Mouse (Mus musculus) colon, adult 2 months (tissue): Measurements from ENCODE around the gene 1600012H06Rik. TPM values are rescaled to one million over a fixed set of nuclear protein-coding genes. Genes with fewer than 3 reads are reported as not detected.

Experiments used
- polyA plus RNA-seq: library from polyadenylated mRNA; depleted of rRNA; stranded (reverse); fragments of >200 nt; gene quantifications from 2 replicates; pipeline ENCODE4 v1.2.3, GENCODE M21; 2012; rRNA removed

The 1600012H06Rik gene
- polyA plus RNA-seq = 18.4 and 21.3 TPM in 2 replicates

GRCm38 (mm10) chr17:14943009-14943728 is at the start of gene 1600012H06Rik, which contains the start of gene Wdr27:
Gene 1600012H06Rik, plus strand, starts transcription at chr17:14943184.
Gene Wdr27, minus strand, starts transcription at chr17:14943158.

DNA sequence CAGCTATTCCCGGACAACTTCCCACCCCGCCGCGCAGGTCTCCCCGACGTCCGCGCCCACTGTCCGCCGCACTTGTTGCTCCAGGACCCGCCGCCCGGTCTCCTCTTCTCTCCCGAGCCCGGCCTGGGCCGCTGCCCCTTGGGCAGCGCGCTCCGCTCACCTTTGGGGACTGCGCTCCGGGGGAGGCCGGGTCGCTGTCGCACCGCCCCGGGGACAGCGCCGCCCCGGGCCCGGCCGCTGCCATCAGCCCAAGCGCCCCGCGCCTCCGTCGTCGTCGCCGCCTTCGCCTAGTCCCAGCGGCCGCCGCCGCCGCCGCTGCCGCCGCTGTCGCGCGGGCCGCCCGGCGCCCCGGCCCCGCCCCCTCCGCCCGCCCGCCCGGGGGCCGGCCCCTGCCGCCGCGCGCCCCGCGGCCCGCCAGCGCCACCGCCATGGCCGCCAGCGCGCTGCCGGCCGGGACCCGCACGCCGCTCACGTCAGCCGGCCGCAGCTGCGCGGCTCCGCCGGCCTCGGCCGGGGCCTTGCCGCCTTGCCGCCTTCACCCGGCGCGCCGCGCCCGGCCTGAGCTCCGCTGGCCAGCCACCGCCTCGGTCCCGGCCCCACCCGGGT is 18.1 kb downstream of the 1600012H06Rik start, which contains the start of gene Phf10:
Phf10 (minus strand) TSS at position 323 of the 606 bp plus-strand sequence.

GRCm38 (mm10) chr17:14978362-14979038 is 35.5 kb downstream of the 1600012H06Rik start, which contains the start of the genes 9030025P20Rik and Gm3417:
Gene 9030025P20Rik, plus strand, starts transcription at chr17:14978468.
Gene Gm3417, minus strand, starts transcription at chr17:14978790.

Other genes starting within 250 kb of the 1600012H06Rik start
- gene Thbs2, start 248.9 kb upstream of the 1600012H06Rik start, polyA plus RNA-seq = 12.0 and 12.2 TPM in 2 replicates
- gene Wdr27, start within 50 bp of the 1600012H06Rik start, polyA plus RNA-seq = 4.9 and 7.7 TPM in 2 replicates
- gene Phf10, start 18.1 kb downstream of the 1600012H06Rik start, polyA plus RNA-seq = 11.1 and 12.8 TPM in 2 replicates
- 4.3 and 4.7 TPM in 2 replicates for gene 9030025P20Rik, start 35.3 kb downstream of the 1600012H06Rik start, polyA plus RNA-seq
- gene Gm3417, start 35.6 kb downstream of the 1600012H06Rik start, polyA plus RNA-seq = 0.25 TPM in 1 of 2 replicates, not detected in the other
- 0.71 and 0.73 TPM in 2 replicates for gene Gm3435, start 67.0 kb downstream of the 1600012H06Rik start, polyA plus RNA-seq
- gene Ermard, start 98.0 kb downstream of the 1600012H06Rik start, polyA plus RNA-seq = 16.2 and 18.6 TPM in 2 replicates
- gene Tcte3, start 98.3 kb downstream of the 1600012H06Rik start, polyA plus RNA-seq = not detected in 2 replicates
- gene Gm3448, start 98.4 kb downstream of the 1600012H06Rik start, polyA plus RNA-seq = 0.42 and 0.64 TPM in 2 replicates